Mouse (Mus musculus) layer of hippocampus, postnatal 14 days (tissue): Measurements from ENCODE around the gene Heatr9. TPM values are rescaled to one million over a fixed set of nuclear protein-coding genes. Genes with fewer than 3 reads are reported as not detected.
"Not testable (repeated sequence)": the region's sequence is repeated elsewhere in the genome, so short reads cannot be mapped to it uniquely, and the experiment has no call there.

Experiments
- DNase-seq, 2 experiments: peaks; one replicate each; pipeline ENCODE4 v3.0.0; 2021 to 2022; ENCODE audit warnings: low spot score in 2 of 2, mixed read lengths in 1 of 2
- long read RNA-seq, 2 experiments: library from polyadenylated mRNA; stranded (forward); transcript quantifications; one replicate each; pipeline ENCODE4 v2.0.0; 2021
- total RNA-seq, 2 experiments: library from RNA; stranded (reverse); gene quantifications; 2 replicates each; pipeline ENCODE4 v1.2.3; 2021

Heatr9 gene
- not detected for total RNA-seq
- long read RNA-seq, experiment 1: 0 reads
- long read RNA-seq, experiment 2: 0 reads

DNA sequence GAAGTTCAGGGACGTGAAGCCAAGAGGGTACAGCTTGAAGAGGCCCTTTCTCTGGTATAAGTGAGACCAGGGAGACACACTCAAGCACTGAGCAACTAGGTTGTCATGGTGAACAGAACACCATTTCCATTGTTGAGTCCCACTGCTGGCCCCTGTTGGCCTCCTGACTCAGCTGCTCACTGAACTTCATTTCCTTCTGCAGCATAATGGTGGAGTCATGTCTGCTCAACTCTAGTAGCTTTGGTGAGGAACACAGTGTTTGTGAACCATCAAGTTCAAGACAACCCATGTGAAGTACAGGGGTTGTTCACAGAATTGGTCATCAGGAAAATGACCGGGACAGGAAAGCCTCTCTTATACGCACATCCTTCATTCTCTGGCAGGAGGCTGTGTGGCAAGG lies at the start of gene Heatr9:
Gene Heatr9 (minus strand): TSS at position 101 of the 400 bp plus-strand sequence.
- no peak for DNase-seq

DNA sequence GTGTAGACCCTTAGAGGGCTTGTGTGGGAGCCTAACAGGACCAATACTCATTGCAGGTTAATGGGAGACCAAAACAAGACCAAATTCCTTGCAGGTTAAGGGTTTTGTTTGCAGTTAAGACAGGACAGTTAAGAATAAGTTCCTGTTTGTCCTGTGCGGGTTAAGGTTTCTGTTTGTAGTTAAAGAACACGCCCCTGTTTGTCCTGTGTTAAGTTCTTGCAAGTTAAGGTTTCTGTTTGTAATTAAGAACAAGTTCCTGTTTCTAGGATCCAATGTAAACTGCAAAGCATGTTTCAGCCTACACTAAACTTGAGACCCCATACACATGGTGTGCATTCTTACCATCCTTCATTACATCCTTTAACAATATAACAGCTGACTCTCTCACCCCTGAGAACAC lies 48.2 kb upstream of the Heatr9 start:
- no peak for DNase-seq

GRCm38 (mm10) chr11:83569249-83569648 lies 47.3 kb upstream of the Heatr9 start:
- no peak for DNase-seq

GRCm38 (mm10) chr11:83568786-83569185 lies 46.8 kb upstream of the Heatr9 start:
- DNase-seq: no peak

GRCm38 (mm10) chr11:83568061-83568460 lies 46.1 kb upstream of the Heatr9 start:
- no peak for DNase-seq

DNA sequence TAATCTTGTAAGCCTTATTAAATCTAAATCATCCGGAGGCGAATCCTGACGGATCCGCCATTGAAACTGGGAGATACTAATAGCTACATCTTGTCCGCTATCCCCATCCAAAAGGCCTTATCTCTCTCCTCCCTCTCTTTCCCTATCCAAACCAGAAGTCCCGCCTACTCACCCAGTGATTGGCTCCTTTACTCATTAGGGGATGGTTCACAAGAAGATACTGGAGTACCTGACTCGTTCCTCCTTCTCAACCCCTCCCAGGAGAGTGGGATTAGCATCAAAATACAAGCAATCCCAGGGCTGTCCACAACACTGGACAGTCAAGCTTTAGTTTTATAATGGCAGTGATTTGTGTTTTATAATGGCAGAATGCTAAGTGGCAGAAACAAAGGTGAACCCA lies 45.3 kb upstream of the Heatr9 start:
- no peak for DNase-seq

DNA sequence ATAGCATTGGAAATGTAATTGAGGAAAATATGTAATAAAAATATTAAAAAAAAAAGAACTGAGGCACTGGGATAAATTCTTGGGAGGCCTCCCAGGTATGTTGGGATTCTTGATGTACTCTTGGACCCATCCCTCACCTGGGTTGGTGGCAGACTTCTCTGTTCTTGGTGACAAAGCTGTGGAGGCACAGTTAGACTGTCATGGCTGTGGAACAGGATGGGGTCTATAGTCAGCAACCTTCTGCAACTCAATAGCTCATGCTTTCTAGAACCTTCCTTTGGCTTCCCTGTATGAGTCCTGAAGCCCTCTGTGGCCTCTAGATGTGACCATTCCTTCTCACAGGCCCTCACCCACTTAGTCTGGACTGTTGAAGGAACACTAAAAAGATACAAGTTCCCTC lies 44.6 kb upstream of the Heatr9 start:
- DNase-seq: no peak

DNA sequence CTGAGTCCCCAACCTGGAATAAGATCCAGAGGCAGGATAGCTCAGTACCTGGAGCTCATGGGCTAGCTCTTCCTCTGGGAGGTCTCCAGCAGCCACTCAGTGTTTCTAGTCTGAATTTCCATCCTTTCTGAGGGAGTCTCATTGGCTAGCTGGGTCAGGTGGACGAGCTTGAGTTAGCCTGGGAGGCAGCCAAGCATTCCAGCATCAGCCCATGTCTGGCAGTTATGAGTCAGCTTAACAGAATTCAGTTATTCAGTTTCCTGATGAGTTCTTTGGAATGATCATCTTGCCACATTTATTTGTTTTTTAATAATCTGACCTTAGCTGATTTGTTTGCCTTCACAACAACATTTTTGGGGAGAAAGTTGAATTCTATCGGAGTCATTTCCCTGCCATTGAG lies 41.8 kb upstream of the Heatr9 start:
- DNase-seq: peak in 1 of 2 experiments; percentile 9

- no peak for DNase-seq
Observed at GRCm38 (mm10) chr11:83562311-83562887, 40.4 kb upstream of the Heatr9 start.

GRCm38 (mm10) chr11:83560405-83560804 lies 38.4 kb upstream of the Heatr9 start:
- DNase-seq: no peak

DNA sequence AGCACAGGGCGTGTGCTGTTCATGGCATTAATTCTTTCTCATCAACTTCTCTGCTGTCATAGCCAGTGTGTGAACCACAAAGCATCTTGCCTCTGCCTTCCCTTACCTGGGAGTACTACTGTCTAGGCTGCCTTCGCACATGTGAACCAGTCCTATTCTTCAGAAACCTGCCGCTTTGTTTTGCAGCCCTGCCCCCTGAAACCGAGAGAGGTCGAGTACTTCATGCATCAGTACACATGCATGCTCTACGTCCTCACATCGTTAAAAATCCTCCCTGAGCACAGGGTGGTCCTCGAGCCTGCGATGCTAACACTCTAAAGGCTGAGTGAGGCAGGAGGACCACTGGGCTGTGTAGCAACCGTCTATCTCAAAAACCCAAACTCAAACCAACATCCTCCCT lies 35.1 kb upstream of the Heatr9 start:
- DNase-seq: no peak

DNA sequence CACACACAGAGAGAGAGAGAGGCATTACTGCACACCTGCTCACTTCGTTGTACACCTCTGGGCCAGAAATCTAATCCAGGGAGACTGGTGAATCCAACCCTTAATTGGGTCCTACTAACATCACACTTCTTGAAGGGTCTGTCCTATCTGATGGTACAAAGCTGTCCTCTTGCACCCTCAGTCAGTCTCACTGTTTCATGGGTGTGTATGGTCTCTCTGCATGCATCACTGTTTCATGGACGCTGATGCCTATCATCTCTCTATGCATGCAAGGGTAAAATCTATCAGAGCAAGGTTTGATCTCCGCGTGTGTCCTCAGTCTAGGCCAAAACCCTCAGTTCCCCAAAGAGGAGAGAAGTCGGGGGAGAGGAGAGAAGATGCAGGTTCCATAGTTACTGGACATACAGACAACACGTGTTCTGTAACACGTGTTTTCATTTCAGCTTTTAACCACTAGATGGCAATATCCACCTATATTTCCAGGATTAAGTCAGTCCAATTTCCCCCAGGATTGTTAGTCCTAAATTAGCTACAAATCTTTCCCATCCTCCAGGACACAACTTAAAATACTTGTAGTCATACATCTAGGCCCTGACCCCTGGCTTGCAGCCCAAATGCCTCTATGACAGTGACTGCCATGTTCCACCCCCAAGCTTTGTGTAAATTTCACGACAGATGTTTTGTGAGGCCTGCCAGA lies 34.3 kb upstream of the Heatr9 start:
- peak; percentile 42 to 82 for DNase-seq

GRCm38 (mm10) chr11:83551668-83552067 lies 29.7 kb upstream of the Heatr9 start:
- no peak for DNase-seq

- DNase-seq: not testable (repeated sequence)
Observed at GRCm38 (mm10) chr11:83551037-83551436, 29.1 kb upstream of the Heatr9 start.

DNA sequence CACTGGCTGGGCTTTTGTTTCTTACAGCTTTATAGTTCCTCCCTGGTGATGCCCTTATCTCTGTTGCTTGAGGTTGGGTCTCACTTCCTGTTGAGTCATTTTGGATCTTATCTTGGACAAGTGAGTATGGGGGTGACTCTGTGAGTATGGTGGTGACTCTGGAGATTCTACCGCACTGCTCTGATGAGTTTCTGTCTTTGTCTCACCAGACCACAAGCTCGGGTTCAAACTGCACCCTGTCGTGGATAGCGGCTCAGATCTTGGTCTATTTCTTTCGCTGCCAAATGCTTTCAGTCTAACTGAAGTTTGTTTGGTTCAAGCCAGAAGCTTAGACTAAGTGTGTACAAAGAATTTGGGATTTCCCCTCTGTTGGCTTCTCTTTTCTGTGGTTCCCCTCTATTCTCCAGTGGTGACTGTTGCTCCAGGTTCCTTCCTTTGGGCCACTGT lies 28.2 kb upstream of the Heatr9 start:
- no peak for DNase-seq

GRCm38 (mm10) chr11:83544214-83544613 lies 22.2 kb upstream of the Heatr9 start:
- no peak for DNase-seq

DNA sequence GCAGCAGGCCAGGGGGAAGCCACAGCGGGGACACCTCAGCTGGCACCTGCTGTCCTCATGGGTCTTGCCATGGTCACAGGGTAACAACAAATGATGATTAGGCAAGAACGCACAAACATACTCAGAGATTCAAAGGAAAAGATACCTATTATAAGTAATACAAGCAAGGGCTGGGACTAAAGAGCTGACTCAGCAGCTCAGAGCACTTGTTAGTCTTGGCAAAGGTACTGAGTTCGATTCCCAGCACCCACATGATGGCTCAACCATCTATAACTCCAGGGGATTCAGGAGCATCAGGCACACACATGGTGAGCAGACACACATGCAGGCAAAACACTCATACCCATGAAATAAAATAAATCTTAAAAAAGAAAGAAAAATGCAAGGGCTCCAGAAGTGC lies 19.4 kb upstream of the Heatr9 start:
- no peak for DNase-seq

DNA sequence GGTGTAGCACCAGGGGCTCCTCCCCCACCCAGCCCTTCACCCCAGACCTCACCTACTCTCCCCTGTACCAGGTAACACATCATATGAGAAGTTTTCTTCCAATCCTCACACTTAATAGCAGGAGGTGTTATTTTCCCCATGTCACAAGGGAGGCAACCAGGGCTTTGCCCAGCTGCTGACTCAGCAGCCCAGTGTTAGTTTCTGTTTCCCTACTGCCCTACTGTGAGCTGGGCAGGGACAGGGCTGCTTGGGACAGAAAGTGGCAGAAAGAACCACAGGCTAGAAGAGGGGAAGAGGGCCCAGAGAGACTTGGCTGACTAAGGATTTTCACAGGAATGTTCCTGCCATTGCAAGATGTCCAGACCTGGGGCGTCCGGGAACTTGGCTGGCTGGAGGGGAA lies 19.0 kb upstream of the Heatr9 start:
- DNase-seq: no peak

GRCm38 (mm10) chr11:83538705-83539314 lies 16.8 kb upstream of the Heatr9 start:
- DNase-seq: no peak

GRCm38 (mm10) chr11:83536831-83537230 lies 14.9 kb upstream of the Heatr9 start:
- DNase-seq: no peak

- DNase-seq: peak; percentile 63 to 68
Observed at GRCm38 (mm10) chr11:83534609-83535423, 12.8 kb upstream of the Heatr9 start.

GRCm38 (mm10) chr11:83534143-83534542 lies 12.2 kb upstream of the Heatr9 start:
- no peak for DNase-seq
